Comparison of ENCODE assay signal across 20 mouse cellular contexts in the genomic region with DNA sequence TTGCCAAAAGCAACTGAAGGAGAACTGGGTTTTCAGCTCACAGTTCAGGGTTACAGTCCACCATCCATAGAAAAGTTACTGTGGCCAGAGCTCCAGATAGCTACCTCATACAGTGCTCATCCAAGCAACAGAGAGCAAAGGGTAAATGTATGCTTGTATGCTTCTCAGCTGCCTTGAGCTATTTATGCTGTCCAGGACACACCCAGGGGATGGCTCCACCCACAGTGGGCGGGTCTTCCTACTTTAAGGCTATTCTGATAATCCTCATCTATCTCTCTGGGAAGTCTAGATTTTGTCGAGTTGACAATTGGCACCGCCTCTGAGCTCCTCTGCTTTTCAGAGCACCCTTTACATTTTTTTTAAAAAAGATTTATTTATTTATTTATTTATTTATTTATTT. TPM values are rescaled to one million over a fixed set of nuclear protein-coding genes. Genes with fewer than 3 reads are reported as not detected.
A peak's percentile ranks its signal among the peaks of the same experiment; 100 is the strongest.
DNase-seq lines count a peak whose midpoint lies in the region; ATAC-seq lines count a peak whose summit lies in the region.
"Had no signal": no experiment of that assay in that cellular context is flagged by ENCODE, and none has a peak within 500 bp of the region (broad histone marks: within the 10 kb centered on the region; RNA-seq: fewer than 3 reads in every experiment).

No protein-coding gene starts in this region.

- H3K36me3 ChIP-seq in liver, embryonic 11.5 days (ENCODE audit: control insufficient read depth, insufficient read depth, low read length): no peaks in the 10 kb centered on the region
- H3K36me3 ChIP-seq in neural tube, embryonic 15.5 days: no peaks in the 10 kb centered on the region
- H3K36me3 ChIP-seq: forebrain, embryonic 12.5 days; heart, embryonic 12.5 days; hindbrain, embryonic 12.5 days had no signal

- H3K4me1 ChIP-seq in liver, embryonic 11.5 days (replicated peaks; ENCODE audit: control insufficient read depth, insufficient read depth, low read length): 0 out of 2 replicates have a peak, but pooled peaks cover 3% of the 10 kb centered on the region
- peaks cover 14% of the 10 kb centered on the region for H3K4me1 ChIP-seq in neural tube, embryonic 15.5 days

- H3K9ac ChIP-seq in liver, embryonic 11.5 days (ENCODE audit: low read depth, low read length): no peak overlapping the region
- no peak overlapping the region for H3K9ac ChIP-seq in neural tube, embryonic 15.5 days (replicated peaks)
- H3K9ac ChIP-seq: forebrain, embryonic 12.5 days; heart, embryonic 12.5 days; hindbrain, embryonic 12.5 days had no signal

- no peak overlapping the region for H3K27ac ChIP-seq in liver, embryonic 11.5 days (ENCODE audit: low read depth, low read length)
- no peak overlapping the region for H3K27ac ChIP-seq in neural tube, embryonic 15.5 days (replicated peaks)
- H3K27ac ChIP-seq: forebrain, embryonic 12.5 days; gastrocnemius, adult 2 months; hindbrain, embryonic 12.5 days had no signal

- H3K4me3 ChIP-seq in liver, embryonic 11.5 days (ENCODE audit: low read depth, low read length): no peak overlapping the region
- H3K4me3 ChIP-seq in neural tube, embryonic 15.5 days (replicated peaks): no peak overlapping the region
- H3K4me3 ChIP-seq: forebrain, embryonic 12.5 days; gastrocnemius, adult 2 months; heart, embryonic 12.5 days; hindbrain, embryonic 12.5 days had no signal

- ATAC-seq in liver, embryonic 11.5 days (replicated peaks; ENCODE audit: low FRiP score): peak; percentile 68; the same call in 1 of the 2 replicates
- peak; percentile 80 for ATAC-seq in megakaryocyte-erythroid progenitor cell, adult 5-6 weeks (replicated peaks; ENCODE audit: low FRiP score, low TSS enrichment, poor library complexity, severe bottlenecking)
- ATAC-seq in neural tube, embryonic 15.5 days (ENCODE audit: low FRiP score): no peak

- no peaks in the 10 kb centered on the region for H3K9me3 ChIP-seq in liver, embryonic 11.5 days (ENCODE audit: control insufficient read depth, low read length)
- H3K9me3 ChIP-seq in neural tube, embryonic 15.5 days (replicated peaks): no peaks in the 10 kb centered on the region
- H3K9me3 ChIP-seq: forebrain, embryonic 12.5 days; heart, embryonic 12.5 days; hindbrain, embryonic 12.5 days had no signal

- peak; percentile 28 to 65 for DNase-seq in adrenal gland, postnatal 36 days
- no peak for DNase-seq in adrenal gland, adult 2 months
- peak; percentile 38 for DNase-seq in retina, postnatal 1 day
- DNase-seq in retina, embryonic 14.5 days (ENCODE audit: low spot score): no peak
- DNase-seq in liver, embryonic 11.5 days (ENCODE audit: low spot score): no peak
- no peak for DNase-seq in frontal cortex, adult 2 months (ENCODE audit: extremely low spot score in 1 of 2, low spot score in 1 of 2)
- DNase-seq: adrenal gland, postnatal 14 days; cerebellum, adult 8-10 months; gastrocnemius, adult 2 months had no signal

- no peaks in the 10 kb centered on the region; the same call in 1 of the 2 replicates for H3K27me3 ChIP-seq in liver, embryonic 11.5 days (replicated peaks; ENCODE audit: control insufficient read depth, insufficient read depth, low read length)
- H3K27me3 ChIP-seq in neural tube, embryonic 15.5 days (replicated peaks): 0 out of 2 replicates have a peak, but pooled peaks cover 3% of the 10 kb centered on the region
- H3K27me3 ChIP-seq: heart, embryonic 12.5 days; hindbrain, embryonic 12.5 days had no signal

- WGBS in liver, embryonic 11.5 days: 40% methylated on average over 3 of the region's 3 CpGs
- WGBS in neural tube, embryonic 15.5 days: 74% methylated on average over 3 of the region's 3 CpGs

- H3K4me2 ChIP-seq in liver, embryonic 11.5 days: no peak overlapping the region
- no peak overlapping the region for H3K4me2 ChIP-seq in neural tube, embryonic 15.5 days
- H3K4me2 ChIP-seq: forebrain, embryonic 12.5 days; heart, embryonic 12.5 days; hindbrain, embryonic 12.5 days had no signal

RNA-seq across cellular contexts. Expression of a gene that starts 9.6 kb away (rescaled TPM):
- 1 to 10 TPM; 1.7 to 3.4 TPM for total RNA-seq in adrenal gland, postnatal 36 days (2021)
- total RNA-seq in adrenal gland, adult 2 months (2021): 1 to 10 TPM; 2.4 to 2.6 TPM
- polyA plus RNA-seq in adrenal gland, adult 2 months (2012; rRNA removed): 3.7 and 4.1 TPM in 2 replicates
- 39.0 and 44.1 TPM in 2 replicates for polyA plus RNA-seq in liver, embryonic 11.5 days (2014; fragmentation: Nextera tagmentation; extraction: Ambion mirVana)
- 188 and 259 TPM in 2 replicates for total RNA-seq in megakaryocyte-erythroid progenitor cell, adult 5-6 weeks (2014; fragmentation: Nextera tagmentation)
- total RNA-seq in megakaryocyte-erythroid progenitor cell, adult 5-6 weeks (2017): 119 and 168 TPM in 2 replicates
- 2.8 and 4.5 TPM in 2 replicates for polyA plus RNA-seq in neural tube, embryonic 15.5 days (2015; fragmentation: Nextera tagmentation; extraction: Ambion mirVana)
- 13.7 and 17.6 TPM in 2 replicates for polyA plus RNA-seq in frontal cortex, adult 2 months (2012; rRNA removed)
- total RNA-seq: neutrophil, adult 5-6 weeks had no signal

RNA-seq across cellular contexts. Expression of a gene that starts 27.1 kb away (rescaled TPM):
- 10 to 100 TPM; 84.6 to 87.0 TPM for total RNA-seq in adrenal gland, postnatal 36 days (2021)
- total RNA-seq in adrenal gland, adult 2 months (2021): 10 to 100 TPM; 76.0 to 85.0 TPM
- 223 and 257 TPM in 2 replicates for polyA plus RNA-seq in adrenal gland, adult 2 months (2012; rRNA removed)
- polyA plus RNA-seq in liver, embryonic 11.5 days (2014; fragmentation: Nextera tagmentation; extraction: Ambion mirVana): 133 and 135 TPM in 2 replicates
- total RNA-seq in megakaryocyte-erythroid progenitor cell, adult 5-6 weeks (2014; fragmentation: Nextera tagmentation): 89.6 and 95.3 TPM in 2 replicates
- total RNA-seq in megakaryocyte-erythroid progenitor cell, adult 5-6 weeks (2017): 36.8 and 60.7 TPM in 2 replicates
- polyA plus RNA-seq in neural tube, embryonic 15.5 days (2015; fragmentation: Nextera tagmentation; extraction: Ambion mirVana): 173 and 184 TPM in 2 replicates
- 114 and 119 TPM in 2 replicates for polyA plus RNA-seq in frontal cortex, adult 2 months (2012; rRNA removed)

RNA-seq across cellular contexts. Expression of a gene that starts 55.1 kb away (rescaled TPM):
- total RNA-seq in adrenal gland, postnatal 36 days (2021): not detected
- not detected for total RNA-seq in adrenal gland, adult 2 months (2021)
- 0.06 TPM in 1 of 2 replicates, not detected in the other for polyA plus RNA-seq in adrenal gland, adult 2 months (2012; rRNA removed)
- 0.16 TPM in 1 of 2 replicates, not detected in the other for polyA plus RNA-seq in liver, embryonic 11.5 days (2014; fragmentation: Nextera tagmentation; extraction: Ambion mirVana)
- not detected in 2 replicates for total RNA-seq in megakaryocyte-erythroid progenitor cell, adult 5-6 weeks (2014; fragmentation: Nextera tagmentation)
- total RNA-seq in megakaryocyte-erythroid progenitor cell, adult 5-6 weeks (2017): not detected in 2 replicates
- 0.15 TPM in 1 of 2 replicates, not detected in the other for polyA plus RNA-seq in neural tube, embryonic 15.5 days (2015; fragmentation: Nextera tagmentation; extraction: Ambion mirVana)
- polyA plus RNA-seq in frontal cortex, adult 2 months (2012; rRNA removed): 0.04 TPM in 1 of 2 replicates, not detected in the other
- total RNA-seq: adrenal gland, postnatal 14 days; layer of hippocampus, adult 18-20 months; left cerebral cortex, postnatal 14 days; midbrain, postnatal 0 days; neutrophil, adult 5-6 weeks had no signal
- polyA plus RNA-seq: embryonic facial prominence, embryonic 11.5 days; forebrain, embryonic 12.5 days; heart, embryonic 12.5 days; lung, embryonic 16.5 days had no signal

Comparison
In these comparisons a context has a peak if more than half of its experiments do, and no peak if none do; other contexts are left out.
1. DNase-seq: peak in adrenal gland, postnatal 36 days (2 of 2) and retina, postnatal 1 day (single experiment); none in adrenal gland, adult 2 months (single experiment), retina, embryonic 14.5 days (single experiment), liver, embryonic 11.5 days (single experiment) and frontal cortex, adult 2 months (0 of 2).